Mouse (Mus musculus) testis, adult 2 months (tissue): ENCODE results near the gene Srpr.

Experiments used
- CTCF ChIP-seq: fragments of 200-500 bp; IDR thresholded peaks from 2 replicates; pipeline ENCODE4 v1.5.1; 2012; ENCODE audit warnings: low read depth, mild to moderate bottlenecking, inconsistent platforms, low read length, moderate library complexity; ENCODE audit not compliant: control insufficient read depth, insufficient read depth, insufficient replicate concordance
- POLR2A ChIP-seq: fragments of 200-500 bp; IDR thresholded peaks from 2 replicates; pipeline ENCODE4 v1.6.1; 2012; ENCODE audit warnings: low read depth, mild to moderate bottlenecking, inconsistent platforms, low read length, moderate library complexity; ENCODE audit not compliant: control insufficient read depth

GRCm38 (mm10) chr9:35286351-35286750, 86.4 kb downstream of the Srpr start:
- TF ChIP-seq CTCF (no peak), POLR2A (no peak)
